Mouse (Mus musculus) adrenal gland, postnatal 14 days (tissue): Measurements from ENCODE around the gene Dtx2. TPM values are rescaled to one million over a fixed set of nuclear protein-coding genes. Genes with fewer than 3 reads are reported as not detected.
"Not testable (repeated sequence)": the region's sequence is repeated elsewhere in the genome, so short reads cannot be mapped to it uniquely, and the experiment has no call there.

Source experiments
- DNase-seq: peaks from one replicate; pipeline ENCODE4 v3.0.0; 2021; ENCODE audit warnings: mixed read lengths
- total RNA-seq: library from RNA; stranded (reverse); gene quantifications from 2 replicates; pipeline ENCODE4 v1.2.3, GENCODE M21; 2021

Gene Dtx2
- total RNA-seq, 1 experiment from 2014 or later, result 15.5 TPM

DNA sequence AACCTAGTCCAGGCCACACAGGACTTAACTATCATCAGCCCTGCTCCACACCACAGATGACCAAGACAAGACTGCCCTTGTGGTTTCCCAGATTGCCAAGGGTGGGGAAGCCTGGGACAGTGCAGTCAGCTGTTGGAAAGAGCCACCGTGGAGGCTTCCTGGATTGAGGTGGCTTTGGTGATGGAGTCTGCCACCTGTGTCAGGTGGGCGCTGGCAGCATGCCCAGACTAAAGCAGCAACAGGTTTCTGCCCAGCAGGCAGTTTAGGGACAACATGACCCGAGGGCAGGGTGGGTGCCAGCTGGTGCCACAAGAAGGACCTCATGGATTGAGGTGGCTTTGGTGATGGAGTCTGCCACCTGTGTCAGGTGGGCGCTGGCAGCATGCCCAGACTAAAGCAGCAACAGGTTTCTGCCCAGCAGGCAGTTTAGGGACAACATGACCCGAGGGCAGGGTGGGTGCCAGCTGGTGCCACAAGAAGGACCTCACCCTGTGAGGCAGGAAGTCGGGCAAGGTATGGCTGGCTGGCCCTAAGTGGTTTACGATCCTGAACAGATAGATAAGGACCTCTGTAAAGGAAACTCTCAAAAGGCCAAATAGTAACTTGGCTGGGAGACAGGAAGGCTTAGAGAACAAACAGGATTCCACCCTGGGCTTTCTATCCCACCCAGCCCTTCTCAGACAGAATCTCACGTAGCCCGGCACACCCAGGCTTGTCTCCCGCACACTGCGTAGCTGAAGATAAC is 72.0 kb downstream of the Dtx2 start:
- DNase-seq, result not testable (repeated sequence)

DNA sequence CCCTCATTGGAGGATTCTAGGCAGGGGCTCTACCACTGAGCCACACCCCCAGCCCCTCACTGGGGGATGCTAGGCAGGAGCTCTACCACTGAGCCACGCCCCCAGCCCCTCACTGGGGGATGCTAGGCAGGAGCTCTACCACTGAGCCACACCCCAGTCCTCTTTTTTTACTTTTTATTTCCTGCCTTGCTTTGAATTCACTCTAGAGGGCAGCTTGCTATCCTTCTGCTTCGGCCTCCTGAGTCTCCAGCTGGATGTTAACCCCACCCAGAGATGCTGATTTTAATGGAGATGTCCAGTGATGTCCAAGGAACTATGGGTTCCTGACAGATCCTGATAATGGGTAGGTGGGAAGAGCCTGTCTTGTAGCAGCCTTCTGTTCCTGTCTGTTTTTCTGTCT is 74.8 kb downstream of the Dtx2 start:
- DNase-seq, result no peak

DNA sequence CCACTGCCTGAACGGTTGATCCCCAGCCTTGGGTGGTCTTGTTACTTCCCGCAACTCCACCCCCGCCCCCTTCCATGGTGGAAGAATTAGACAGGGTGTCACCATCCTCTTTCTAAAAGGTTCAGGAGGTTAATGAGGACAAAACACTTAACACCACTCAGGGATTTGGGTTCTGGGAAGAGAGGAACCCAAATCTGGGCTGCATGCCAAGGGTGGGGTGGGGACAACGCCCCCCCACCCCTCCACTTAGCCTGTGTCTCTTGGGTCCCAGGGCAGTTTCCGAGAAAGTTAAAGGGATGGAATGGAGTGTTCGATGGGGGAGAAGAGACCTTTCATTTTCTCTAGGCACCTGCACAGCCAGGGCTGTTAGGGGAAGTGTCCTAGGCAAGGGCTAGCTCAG is 78.5 kb downstream of the Dtx2 start:
- no peak for DNase-seq

GRCm38 (mm10) chr5:136073526-136073925 is 78.9 kb downstream of the Dtx2 start:
- no peak for DNase-seq

DNA sequence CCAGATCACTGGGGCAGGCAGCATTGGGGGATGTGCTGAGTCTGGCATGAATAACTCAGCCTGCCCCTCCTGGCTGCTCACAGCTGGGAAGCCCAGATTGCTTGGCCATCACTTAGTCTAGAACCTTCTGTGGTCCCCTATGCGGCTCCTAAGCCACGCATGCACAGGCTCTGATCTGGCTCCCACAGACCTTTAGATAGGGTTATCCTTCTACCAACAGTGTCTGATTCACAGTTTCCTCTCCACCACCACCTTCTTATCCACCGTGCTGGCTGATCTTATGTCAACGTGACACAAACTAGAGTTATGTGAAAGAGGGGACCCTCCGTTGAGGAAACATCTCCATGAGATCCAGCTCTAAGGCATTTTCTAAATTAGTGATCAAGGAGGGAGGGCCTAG is 80.5 kb downstream of the Dtx2 start:
- no peak for DNase-seq

DNA sequence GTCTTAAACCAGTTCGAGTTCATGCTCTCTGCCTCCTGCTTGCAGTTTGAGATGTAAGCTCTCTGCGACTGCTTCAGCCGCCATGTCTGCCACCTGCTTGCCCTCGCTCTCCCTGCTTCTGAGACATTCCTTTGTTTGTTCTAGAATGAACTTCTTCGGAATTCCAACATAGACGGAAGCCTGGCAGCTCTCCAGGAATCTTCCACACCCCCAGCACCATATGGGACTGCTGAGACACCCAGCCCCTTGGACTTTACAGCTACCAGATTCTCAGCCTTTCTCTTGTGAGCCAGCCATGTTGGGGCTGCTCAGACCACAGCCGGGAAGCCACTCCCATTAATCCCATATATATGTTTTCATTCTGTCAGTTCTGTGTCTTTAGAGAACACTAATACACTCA is 81.7 kb downstream of the Dtx2 start:
- DNase-seq, result no peak

GRCm38 (mm10) chr5:136077001-136077550 is 82.5 kb downstream of the Dtx2 start:
- DNase-seq, result no peak

DNA sequence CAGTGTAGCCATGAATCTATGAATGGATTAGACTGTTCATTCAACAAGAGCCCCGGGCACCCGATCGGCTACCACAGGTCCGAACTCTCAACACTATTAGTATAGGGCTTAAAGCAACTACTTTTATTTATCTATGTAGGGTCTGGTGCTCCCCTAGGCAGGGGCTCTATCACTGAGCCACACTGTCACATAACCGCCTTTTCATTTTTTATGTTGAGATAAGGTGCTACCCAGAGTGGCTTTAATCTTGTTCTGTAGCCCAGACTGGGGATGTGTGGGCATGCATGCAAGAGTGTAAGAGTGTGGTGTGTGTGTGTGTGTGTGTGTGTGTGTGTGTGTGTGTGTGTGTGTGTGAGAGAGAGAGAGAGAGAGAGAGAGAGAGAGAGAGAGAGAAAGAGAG is 83.5 kb downstream of the Dtx2 start:
- no peak for DNase-seq

DNA sequence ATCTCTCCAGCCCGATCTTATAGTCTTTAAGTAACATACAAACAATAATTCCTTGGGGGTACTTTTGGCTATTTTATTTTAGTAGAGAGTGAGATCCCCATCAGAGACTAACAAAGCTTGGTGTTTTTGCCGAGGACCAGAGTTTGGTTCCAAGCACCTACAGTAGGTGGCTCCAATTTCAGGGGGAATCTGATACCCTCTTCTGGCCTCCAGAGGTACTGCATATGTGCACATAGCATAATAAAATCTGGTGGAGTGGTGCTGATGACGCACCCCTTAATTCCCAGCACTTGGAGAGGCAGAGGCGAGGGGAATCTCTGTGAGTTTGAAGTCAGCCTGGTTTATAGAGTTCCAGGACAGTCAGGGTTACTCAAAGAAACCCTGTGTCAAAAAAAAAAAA is 87.7 kb downstream of the Dtx2 start:
- DNase-seq, result no peak

Other genes starting within 250 kb of the Dtx2 start
- 0.30 and 0.37 TPM in 2 replicates for gene Styxl1, start 216.4 kb upstream of the Dtx2 start, total RNA-seq
- gene Mdh2, start 216.3 kb upstream of the Dtx2 start, total RNA-seq, result 957 and 984 TPM in 2 replicates
- 2.7 and 4.3 TPM in 2 replicates for gene Srrm3, start 187.9 kb upstream of the Dtx2 start, total RNA-seq
- gene Hspb1, start 106.9 kb upstream of the Dtx2 start, total RNA-seq, result 64.7 and 97.7 TPM in 2 replicates
- gene Ywhag, start 60.2 kb upstream of the Dtx2 start, total RNA-seq, result 462 and 482 TPM in 2 replicates
- gene Ssc4d, start 20.3 kb upstream of the Dtx2 start, total RNA-seq, result 2.1 and 3.1 TPM in 2 replicates
- not detected in 2 replicates for gene Zp3, start 14.7 kb upstream of the Dtx2 start, total RNA-seq
- 8.2 and 11.7 TPM in 2 replicates for gene Upk3b, start 43.7 kb downstream of the Dtx2 start, total RNA-seq
- gene Upk3bl, start 59.7 kb downstream of the Dtx2 start, total RNA-seq, result not detected in 2 replicates
- 9.1 and 13.8 TPM in 2 replicates for gene Rasa4, start 89.1 kb downstream of the Dtx2 start, total RNA-seq
- 82.7 and 86.4 TPM in 2 replicates for gene Polr2j, start 121.8 kb downstream of the Dtx2 start, total RNA-seq
- gene Lrwd1, start 141.3 kb downstream of the Dtx2 start, total RNA-seq, result 11.2 and 15.5 TPM in 2 replicates
- 7.2 and 9.8 TPM in 2 replicates for gene Alkbh4, start 141.3 kb downstream of the Dtx2 start, total RNA-seq
- gene Orai2, start 175.9 kb downstream of the Dtx2 start, total RNA-seq, result 2.6 and 12.4 TPM in 2 replicates
- 31.8 and 36.4 TPM in 2 replicates for gene Prkrip1, start 204.2 kb downstream of the Dtx2 start, total RNA-seq